Mouse (Mus musculus) thymus, postnatal 36 days (tissue): ENCODE measurements around the gene Ftsj3.
A peak's percentile ranks its signal among the peaks of the same experiment; 100 is the strongest.

Experiments
- DNase-seq, 2 experiments: peaks; one replicate each; pipeline ENCODE4 v3.0.0; 2022; ENCODE audit warnings: mixed read lengths in 2 of 2

Ftsj3 gene

DNA sequence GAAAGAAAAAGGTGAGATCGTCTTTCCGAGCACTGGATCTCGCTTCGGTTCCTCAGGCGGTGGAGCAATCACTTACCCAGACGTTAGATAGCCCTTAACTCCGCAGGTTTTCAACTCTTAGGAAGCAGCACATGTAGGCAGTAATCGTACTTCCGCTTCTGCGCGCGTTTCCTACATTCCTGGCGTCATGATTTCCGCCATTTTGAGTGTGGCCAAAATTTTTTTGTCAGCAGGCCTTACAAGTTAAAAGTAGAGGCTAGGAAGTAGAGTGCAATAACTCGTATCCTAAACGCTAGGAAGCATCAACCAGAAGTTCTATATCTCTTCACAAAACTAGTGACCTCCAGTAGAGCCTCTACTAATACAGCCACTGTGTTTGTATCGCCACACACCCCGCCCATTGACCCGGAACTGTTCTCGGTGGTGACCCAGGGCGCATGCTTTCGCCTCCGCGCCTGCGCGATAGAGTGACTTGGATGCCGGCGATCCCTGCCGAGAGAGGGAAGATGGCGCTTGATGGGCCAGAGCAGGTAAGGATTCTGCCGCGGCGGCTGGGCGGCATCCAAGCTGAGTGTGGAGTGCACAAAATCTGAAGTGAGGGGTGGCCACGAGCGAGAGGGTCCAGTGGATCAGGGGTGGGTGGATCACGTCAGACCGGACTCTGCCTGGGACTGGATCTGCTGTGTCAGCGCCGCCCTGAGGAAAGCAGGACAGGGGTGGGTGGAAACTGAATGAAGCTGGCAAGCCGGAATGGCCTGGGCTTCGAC is at the start of gene Ftsj3, which contains the start of gene Psmc5:
Gene Ftsj3 (minus strand): TSS at position 395 of the 767 bp plus-strand sequence.
Gene Psmc5 (plus strand): TSS at position 470 of the 767 bp plus-strand sequence.
- DNase-seq: peak; percentile 97 to 98

DNA sequence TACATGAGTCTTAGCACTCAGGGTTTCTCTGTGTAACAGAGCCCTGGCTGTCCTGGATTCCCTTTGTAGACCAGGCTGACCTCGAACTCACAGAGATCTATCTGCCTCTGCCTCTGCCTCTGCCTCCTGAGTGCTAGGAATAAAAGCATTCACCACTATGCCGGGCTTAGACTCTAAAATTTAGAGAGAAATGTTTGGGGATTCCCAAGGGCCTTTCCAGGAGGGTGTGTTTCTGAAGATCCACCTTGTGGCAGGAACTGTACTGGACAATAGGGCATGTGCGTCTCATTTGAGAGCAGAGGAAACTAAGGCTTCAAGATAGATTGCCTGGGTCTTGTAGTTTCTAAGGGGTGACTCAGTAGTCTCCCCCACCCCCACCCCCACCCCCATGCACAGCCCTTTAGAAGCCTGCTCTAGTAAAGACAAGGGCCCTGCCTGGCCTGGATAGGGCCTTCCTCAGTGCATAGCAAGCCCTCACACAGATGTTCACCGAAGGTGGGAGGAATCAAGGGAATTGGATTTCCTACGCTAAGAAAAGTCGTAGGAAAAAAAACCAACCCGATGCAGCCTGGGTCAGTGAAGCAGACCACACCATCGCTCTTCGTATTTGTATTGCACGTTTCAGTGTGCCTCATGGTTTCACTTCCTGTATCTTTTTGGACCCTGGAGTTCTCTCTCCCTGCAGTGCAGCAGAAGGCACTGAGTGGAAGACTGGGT is 49.6 kb upstream of the Ftsj3 start:
- DNase-seq: no peak

DNA sequence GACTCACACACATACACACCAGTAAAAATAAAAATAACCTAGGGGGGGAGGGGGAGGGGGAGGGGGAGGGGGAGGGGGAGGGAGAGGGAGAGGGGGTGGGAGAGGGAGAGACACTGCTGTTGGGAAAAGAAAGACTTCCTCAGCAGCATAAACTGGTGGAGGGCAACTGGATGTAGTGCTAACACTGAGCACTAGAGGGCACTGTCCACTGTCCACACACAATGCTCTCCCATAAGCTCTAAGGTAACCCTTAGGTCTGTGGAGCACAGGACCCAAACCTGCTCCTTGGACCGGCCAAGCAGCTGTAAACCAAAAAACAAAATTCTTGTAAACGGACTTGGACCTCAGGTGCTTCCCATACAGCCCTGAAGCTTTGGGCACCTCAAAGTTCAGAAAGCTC is 46.8 kb upstream of the Ftsj3 start:
- peak; percentile 62 to 69 for DNase-seq

DNA sequence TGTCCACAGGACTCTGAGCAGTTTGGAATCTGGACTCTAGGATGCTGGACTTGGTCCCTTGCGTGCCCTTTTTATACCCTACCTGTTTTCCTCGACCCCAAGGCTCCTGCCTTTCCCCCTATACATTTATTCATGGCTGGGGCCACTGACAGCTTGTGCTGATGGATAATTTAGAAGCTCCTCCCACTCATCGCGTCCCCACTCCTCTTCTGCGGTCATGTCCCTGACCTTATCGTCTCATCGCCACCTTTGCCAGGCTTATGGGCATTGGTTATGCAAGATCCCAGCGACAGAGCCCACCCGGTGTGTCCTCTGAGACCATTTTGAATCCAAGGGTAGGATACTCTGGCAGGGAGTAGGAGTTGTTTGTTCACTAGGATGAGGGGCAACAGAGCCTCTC is 45.9 kb upstream of the Ftsj3 start, which contains the start of gene Gh:
Gene Gh (minus strand): TSS at position 101 of the 400 bp plus-strand sequence.
- no peak for DNase-seq

DNA sequence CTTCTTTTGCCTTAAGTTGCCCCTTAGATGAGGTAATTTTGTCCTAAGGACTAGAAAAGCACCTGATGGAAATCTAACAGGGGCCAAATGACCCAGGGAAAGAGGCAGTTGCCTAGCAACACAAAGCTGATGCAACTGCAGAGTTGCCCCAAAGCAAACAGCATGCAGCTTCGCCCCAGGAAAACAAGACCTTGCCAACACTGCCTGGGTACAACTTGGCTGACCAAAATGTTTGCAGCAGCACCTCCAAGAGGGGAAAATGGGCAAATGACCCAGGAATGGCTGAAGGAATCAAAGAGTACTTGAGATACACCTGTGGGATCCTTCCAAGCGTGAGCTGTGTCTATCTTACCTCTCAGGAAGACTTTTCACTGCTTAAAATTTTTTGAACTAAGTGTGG is 36.0 kb upstream of the Ftsj3 start:
- DNase-seq: no peak

DNA sequence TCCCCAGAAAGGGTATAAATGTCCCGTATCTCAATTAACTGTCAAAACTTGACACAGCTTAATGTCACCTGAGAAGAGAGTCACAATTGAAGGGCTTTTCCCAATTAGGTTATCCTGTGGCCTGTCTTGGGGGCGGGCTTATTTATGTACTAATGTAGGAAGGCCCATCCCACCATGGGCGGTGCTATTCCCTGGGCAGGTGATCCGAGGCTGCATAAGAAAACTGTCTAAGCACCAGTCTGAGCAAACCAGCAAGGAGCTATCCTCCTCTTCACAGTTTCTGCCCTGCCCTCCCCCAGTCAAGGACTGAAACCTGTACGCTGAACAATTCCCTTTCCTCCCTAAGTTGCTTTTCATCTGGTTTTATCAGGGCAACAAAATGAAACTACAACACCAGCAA is 34.5 kb upstream of the Ftsj3 start:
- no peak for DNase-seq

DNA sequence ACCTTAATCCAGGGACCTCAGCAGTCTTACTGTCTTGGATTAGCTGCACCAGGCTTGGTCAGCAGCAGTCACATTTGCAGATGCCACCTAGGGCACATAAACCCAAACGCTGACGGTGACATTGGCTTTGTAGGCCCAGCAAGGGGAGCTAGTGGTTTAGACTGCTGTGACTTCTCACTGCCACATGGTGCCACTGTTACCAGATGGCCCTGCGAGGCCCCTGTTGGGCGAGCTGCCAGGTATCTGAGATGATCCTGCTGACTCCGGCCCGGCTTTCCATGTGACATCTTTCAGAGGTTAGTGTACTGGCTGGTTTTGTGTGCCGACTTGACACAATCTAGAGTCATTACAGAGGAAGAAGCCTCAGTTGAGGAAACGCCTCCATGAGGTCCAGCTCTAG is 33.5 kb upstream of the Ftsj3 start:
- DNase-seq: no peak

DNA sequence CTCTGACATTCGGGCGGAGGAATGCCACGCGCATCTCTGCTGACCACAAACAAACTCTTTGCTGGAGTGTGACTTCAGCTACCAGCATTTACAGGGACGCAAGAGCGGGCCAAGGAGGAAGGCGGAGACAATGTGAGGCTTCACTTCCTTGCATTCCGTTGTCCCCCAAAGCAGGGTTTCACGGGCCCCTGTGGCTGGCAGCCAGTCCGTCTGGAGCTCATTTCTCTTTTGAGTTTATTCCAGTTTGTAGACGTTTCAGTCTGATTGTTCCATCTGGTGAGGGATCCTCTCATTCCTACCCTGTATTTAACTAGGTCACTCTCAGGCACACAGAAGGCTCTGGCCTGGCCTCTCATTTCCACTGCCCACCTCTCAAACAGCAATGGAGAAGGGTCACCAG is 31.1 kb upstream of the Ftsj3 start:
- DNase-seq: no peak

DNA sequence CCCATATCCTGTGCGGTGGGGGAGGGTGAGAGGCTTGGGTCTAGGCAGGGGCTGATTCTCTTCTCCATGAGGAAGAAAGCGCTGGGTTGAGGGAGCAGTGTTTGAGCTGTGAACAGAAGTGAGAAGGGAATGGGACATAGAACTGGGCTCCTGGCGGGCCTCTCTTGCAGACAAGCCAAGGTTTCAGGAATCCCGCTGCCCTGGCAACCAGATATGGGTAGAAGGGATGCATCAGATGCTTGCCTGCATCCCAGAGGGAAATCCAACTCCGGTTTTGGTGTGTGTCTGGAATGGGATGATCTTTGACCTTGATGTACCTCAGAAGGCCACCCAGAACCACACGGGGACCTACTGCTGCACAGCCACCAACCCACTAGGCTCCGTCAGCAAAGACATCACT is 30.3 kb upstream of the Ftsj3 start:
- DNase-seq: no peak

DNA sequence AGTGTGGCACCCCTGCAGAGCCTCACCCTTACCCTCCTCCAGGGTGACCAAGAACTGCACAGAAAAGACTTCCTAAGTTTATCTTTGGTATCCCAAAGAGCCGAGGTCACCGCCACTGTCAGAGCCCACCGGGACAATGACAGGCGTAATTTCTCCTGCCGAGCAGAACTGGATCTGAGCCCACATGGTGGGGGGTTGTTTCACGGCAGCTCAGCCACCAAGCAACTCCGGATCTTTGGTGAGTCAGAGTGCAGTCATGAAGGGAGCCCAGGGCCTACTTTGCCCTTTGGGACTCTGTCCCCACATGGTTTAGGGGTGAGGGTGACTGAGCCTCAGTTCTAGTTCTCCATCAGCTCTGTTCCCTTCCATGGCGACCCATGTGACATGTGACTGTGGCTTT is 28.2 kb upstream of the Ftsj3 start:
- no peak for DNase-seq

DNA sequence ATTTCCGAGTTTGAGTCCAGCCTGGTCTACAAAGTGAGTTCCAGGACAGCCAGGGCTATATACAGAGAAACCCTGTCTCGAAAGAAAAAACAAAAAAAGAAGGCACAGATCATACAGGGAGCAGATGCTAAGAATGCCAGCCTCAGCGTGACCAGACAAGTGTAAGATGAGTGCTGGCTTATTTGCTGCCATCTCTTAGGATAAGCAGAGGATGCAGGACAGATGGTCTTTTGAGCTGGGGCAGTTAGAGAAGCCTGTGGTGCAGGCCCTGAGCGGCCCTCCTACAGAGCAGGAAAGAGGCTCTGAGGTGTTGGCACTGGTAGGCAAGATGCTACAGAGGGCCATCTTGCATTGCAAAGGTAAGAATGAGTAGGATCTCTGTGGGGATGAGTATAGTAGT is 27.5 kb upstream of the Ftsj3 start:
- no peak for DNase-seq

DNA sequence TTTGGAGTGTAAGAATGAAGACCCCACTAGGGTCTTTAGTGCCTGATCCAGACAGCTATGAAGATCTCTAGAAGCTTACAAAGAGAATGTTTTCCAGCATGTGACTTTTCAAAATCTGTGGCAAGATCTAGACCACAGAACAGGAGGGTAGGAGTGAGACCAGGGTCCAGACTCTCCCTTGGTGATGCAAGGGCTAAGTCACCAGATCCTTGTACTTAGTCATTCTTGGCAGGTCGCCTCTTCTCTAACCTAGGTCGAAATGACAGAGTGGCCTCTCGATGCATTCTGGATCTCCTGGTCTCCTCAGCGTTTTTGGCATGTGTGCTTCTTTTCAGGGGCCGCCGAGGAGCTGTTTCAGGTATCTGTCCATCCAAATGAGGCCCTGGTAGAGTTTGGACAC is 26.6 kb upstream of the Ftsj3 start:
- no peak for DNase-seq

DNA sequence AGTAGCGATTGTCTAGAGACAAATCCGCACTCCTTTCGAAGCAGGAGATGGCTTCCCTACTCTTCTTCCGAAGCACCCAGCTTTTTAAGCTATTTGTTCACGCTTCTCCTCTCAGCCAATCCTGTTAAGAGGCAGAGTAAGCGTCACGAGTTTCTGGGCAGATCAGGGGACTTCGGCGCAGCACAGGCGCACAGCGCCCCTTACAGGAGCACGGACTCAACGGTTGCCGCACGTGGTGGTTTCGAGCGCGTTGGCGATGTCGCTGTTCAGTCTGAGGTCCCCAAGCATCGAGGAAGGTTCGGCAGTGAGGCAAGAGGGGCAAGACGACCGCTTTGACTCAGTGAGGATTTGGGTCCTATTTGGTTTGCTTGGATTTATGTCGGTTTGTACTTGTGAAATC is 20.6 kb upstream of the Ftsj3 start, which contains the start of gene Tcam1:
Gene Tcam1 (plus strand): TSS at position 219 of the 400 bp plus-strand sequence.
- peak; percentile 90 to 94 for DNase-seq

DNA sequence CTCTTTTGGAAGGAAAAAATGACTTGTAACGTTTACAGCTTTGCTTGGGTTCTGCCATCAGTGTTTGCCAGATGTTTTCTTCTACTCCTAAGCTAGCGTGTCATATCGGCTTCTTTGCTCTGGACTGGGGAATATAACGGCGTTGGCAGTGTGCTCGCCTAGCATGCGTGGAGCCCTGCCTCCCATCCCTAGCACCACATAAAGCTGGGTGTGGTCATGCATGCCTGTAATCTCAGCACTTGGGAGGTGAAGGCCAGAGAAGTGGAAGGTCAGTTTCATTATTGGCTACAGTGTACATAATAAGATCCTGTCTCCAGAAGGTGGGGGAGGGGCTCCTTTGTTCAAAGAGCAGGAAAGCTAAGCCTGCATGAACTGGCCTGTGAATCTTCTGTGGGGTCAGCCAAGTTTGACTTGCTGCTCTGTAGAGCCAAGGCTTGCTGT is 19.1 kb upstream of the Ftsj3 start:
- peak in 1 of 2 experiments; percentile 7 for DNase-seq

DNA sequence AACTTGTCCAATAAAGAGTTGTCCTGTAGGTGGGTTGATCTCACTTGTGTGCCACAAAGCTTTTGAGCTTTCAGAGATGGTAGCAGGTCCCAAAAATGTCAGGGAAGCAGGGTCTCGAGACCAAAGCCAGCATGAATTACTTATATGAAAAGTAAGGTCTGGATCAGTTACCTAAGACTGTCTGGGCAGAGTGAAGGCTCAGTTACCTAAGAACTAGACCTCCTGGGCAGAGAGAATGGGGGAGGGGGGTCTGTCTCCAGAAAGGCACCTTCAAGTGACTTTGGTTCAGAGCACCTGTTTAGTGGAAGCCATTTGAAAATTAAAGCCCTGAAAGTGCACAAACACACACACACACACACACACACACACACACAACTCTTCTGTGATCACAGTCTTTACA is 18.5 kb upstream of the Ftsj3 start:
- DNase-seq: no peak

DNA sequence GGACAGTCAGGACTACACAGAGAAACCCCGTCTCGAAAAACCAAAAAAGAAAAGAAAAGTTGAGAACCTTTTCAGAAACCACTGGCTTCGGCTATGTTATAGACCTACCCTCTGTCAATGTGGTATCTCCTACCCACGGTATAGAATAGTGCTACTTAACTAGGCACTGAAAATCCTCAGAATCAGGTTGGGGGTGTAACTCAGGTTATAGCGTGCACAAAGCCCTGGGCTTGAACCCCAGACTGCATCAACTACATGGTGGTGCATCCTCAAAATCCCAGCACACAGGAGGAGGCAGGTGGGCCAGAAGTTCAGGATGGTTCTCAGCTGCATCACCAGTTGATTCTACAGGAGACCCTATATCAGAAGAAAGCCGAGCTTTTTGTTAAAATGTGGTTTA is 17.9 kb upstream of the Ftsj3 start:
- DNase-seq: no peak

DNA sequence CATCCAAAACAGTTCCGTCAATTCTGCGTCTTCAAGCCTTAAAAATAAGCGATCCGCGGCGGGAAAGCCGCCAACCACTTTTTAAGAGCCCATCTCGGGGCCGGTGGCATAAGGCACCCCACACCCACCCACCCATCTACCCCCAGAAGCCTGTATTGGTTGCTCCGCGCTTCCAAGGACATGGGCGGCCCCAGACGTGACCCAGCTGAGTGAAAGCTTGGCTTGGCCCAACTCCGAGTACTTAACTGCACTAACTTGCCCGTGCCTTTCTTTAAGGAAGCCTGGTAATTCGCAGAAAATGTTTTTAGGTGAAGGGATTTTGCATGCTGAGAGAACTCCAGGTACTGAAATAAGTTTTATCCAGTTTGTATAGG is 17.4 kb upstream of the Ftsj3 start:
- no peak for DNase-seq

DNA sequence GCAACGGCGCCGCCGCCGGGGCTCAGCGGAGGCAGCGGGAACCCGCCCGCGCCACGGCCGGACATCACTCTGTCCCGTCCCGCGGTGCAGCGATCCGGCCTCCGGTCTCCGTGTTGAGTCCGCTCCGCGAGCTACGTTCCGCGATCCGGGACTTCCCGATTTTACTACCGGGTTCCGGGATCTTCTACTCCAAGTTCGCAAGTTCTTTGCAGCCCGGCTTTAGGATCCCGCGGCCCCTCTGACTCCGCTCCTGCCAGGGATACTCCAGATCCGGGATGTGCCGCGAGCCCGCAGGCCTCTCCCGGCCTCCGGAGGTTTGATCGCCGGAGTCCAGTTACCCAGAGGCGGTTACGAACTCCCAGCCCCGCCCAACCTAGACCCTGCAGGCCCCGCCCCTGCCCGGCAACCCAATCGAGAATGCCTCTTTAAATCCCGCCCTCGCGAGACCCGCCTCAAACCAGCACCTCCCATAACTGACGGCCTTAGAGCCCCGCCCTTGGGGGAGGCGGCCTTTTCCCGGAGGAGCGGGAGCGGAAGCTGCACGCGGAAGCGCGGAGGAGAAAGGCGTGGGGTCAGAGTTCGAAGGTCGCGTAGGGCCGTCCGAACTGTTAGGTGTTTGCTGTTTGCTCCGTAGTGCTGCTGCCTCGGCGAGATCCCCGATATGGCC is 16.9 kb upstream of the Ftsj3 start, which contains the start of gene Smarcd2:
Gene Smarcd2 (minus strand): TSS at position 329 of the 667 bp plus-strand sequence.
- DNase-seq: peak; percentile 99 to 100

DNA sequence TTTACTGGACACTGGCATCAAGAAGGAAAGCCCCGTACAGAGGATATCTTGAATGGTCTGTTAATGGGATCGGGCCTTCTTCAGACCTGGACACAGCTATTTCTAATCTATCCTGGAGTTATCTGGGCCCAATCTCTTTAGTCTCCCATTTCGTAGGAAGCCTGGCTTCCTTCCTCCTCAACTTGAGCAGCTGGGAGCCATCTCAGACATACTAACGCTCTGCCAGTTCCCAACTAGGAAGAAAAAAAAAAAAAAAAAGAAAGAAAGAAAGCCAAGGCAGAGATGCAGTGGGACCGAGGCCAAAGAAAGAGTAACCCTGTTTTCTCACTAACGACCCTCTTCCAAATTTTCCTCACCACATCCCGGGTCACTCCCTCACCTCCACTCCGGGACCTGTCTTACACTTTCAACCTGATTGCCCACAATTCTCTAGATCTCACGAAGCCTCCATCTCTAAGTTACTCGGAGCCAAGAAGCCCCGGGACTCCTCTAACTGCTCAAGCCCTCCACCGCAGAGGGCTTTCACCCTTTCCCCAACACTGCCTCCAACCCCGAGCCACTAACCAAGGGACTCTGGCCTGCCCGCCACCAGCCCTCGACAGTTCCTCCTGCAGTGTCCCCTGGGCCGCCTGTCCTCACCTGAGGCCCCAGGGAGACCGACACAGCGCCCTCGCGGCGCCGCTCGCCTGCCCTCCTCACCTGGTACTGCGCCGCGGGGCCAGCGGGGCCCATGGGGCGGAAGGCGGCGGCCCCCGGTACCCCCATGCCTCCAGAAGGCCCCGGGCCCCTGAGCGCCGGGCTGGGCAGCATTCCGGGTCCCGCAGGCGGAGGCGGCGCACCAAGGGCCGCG is 16.1 kb upstream of the Ftsj3 start:
- DNase-seq: no peak

DNA sequence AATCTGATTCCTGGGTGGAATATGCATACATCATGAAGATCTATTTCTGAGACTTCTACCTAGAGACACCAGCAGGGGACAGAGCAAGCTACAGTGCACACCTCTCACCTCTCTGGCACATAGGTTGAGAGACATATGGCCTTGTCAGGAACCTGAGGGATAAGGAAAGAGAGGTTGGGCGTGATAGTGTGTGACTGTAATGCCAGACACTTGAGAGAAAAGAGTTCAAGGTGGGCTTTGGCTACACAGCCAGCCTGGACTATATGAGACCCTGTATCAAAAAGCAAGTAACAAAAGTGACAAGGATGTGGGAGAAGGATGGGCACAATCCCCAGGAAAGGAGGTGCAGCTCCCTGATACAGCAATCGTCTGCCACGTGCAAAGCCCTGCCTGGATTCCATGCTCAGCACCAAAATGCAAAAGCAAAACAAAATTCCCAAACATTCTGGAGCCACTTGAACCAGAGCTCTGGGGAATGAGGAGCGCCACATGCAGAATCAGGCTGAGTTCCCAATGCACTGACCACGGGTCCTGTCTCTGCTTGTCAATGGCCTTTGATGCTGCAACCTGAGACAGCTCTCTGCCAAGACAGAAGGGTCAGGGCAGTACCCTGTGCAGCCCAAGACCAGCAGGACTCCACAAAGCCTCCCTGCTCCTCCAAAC is 15.4 kb upstream of the Ftsj3 start:
- DNase-seq: no peak

DNA sequence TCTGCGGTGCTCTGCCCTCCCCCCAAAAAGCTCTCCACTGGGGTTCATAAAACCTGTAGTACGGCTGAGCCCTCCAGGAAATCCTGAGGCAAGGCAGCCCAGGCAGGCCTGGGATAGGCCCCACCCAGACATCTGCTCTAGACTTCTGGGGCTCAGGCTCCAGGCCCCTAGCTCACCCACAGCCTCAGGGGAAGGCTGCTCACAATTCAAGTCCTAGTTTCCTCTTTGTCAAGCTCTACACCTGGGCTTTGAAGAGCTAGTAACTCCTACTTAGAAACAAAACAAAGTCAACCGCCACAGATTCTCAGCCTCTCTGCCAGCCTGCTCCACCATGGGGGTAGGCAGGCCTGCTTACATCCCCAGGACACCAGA is 13.2 kb upstream of the Ftsj3 start:
- peak; percentile 67 to 86 for DNase-seq
